Mouse (Mus musculus): ENCODE measurements around the gene Utrn.

Gene Utrn

DNA sequence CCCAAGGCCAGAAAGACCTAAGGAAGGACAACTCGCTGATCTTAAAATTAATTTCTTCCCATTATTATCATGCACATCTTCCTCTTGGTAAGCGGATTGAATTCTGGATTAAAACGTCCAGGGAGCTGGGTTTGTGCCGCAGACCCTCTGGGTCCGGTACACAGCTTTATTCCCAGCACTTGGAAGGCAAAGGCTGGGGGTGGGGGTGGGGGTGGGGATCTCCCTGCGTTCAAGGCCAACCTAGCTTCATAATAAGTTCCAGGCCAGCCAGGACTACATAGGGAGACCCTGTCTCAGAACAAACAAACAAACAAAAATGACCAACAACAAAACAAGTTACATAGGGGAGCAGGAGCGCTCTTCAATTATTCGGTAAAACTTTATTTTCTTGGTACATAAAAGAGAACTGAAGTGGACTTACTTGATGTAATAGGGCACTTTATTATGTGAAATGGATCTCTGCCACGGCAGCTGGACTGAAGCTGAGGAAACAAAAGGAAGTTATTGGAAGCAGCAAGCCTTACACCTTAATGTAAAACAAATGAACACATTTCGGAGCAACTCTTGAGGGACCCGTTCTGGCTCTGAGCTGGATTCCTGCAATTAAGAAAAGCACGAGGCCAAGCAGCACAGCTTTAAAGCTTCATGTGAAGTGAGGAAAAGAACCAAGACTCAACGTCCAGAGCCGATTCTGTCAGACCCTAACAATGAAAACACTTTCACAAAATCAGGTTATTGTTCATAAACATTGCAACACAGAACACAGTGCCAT is 394.1 kb downstream of the Utrn start:
- ATAC-seq (ENCODE audit: insufficient number of reproducible peaks, low FRiP score, low TSS enrichment): no peak

DNA sequence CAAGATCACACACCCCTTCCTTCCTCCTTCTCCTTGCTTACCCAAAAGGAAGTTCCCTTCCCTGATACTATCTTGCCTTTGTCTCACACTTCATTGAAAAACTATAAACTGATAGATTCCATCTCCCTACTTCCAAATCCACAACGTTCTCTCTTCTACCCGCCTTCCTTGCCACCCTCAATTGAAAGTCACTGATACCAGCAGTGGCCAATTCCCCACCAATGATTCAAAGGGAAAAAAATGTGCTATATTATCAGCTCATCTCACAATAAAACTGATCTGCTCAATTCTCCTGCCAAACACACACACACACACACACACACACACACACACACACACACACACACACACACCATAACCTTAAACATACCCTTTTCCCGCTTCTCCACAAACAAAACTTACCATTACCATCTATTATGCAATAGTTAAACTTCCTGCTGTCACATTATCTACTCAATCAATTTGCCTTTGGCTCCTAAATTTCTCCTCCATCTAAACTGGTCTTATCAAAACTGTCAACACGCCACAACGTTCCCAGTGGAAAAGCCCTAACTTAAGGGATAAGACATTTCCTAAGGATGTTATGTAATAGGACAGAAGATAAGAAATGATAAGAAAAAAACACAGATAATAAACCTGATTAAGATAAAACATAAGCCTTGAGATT is 399.6 kb downstream of the Utrn start:
- ATAC-seq (ENCODE audit: insufficient number of reproducible peaks, low FRiP score, low TSS enrichment): no peak

DNA sequence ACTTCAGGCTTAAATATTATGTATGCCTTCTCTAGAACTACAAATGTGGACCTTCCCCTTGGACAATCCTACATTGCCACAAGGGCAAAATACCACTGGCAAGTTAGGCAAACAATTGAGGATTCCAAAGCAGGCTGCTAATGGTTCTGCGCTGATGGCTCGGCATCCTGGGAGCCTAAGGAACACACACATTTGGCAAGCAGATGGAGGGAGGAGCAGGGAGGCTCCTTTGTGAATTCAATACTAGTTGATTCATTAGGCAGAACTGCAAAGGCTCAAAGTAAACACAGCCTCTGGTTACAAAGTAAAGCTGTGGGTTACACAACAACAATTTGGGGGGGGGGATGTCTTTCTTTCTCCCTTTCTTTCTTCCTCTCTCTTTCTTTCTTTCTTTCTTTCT is 401.6 kb downstream of the Utrn start:
- ATAC-seq (ENCODE audit: insufficient number of reproducible peaks, low FRiP score, low TSS enrichment): no peak

DNA sequence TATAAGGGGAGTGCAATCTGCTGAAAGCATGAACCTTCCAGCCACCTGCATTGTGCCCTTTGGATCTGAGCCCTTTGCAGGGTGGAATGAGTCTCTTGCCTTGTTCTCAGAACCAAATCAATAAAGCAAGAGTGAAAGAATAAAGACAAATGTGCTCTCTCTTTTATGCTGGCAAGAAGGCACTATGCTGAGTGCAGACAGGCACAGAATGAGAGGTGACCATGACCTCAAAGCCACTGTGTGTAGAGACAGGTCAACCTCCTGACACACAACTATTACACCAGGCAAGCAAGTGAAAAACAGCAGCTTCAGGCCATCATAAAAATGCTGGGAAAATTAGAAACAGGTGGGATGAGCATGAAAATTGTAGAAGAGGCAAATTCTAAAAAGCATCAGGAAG is 408.2 kb downstream of the Utrn start:
- ATAC-seq (ENCODE audit: insufficient number of reproducible peaks, low FRiP score, low TSS enrichment): no peak

DNA sequence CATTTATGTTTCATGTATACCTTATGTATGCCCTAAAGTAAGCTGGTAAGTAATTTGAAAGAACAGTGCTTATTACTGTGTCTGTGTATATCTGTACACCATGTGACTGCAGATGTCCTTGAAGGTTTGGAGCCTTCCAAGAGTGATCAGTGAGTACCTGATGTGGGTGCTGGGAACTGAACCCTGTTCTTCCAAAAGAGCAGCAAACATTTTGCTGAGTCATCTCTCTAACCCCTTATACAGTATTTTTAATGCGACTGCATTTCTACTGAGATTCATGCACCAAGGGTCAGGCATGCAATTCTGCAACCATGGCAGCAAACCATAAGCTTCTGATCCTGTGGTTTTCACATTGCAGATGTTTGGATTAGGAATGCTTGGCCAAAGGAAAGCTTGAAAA is 412.3 kb downstream of the Utrn start:
- ATAC-seq (ENCODE audit: insufficient number of reproducible peaks, low FRiP score, low TSS enrichment): no peak

DNA sequence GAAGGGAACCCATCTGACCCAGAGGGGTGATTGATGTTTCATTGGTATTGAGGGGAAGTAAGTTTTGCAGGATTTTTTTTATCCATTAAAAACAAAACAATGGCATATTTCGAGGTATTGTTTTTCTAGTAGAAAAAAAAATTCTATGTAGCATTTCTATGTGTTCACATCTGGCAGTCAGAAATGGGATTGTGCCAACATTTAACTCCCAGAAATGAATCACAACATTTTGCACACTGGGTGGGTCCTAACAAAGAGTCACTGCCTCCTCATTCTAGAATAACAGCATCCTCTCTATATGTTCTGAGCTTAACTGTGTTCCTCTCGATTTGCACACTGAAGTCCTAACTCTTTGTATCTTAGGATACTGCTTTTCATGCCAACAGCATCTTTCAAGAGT is 416.5 kb downstream of the Utrn start:
- ATAC-seq (ENCODE audit: insufficient number of reproducible peaks, low FRiP score, low TSS enrichment): no peak

DNA sequence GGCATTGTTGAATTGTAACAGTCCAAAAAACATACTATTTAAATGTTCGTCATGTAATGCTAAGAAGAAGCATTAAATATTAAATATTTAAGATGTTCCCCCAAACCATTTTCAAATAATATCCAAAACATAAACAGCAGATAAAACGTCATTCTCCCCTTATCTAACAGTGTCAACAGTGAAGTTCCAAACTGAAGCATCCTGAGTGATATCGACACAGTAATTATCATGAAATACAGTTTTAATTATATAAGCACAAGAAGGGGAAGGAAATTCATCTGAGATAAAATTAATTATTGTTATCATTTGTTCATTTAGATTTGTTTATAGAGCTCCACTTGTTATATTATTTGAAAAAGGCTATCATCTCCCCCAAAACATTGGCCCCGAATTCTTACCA is 425.0 kb downstream of the Utrn start:
- no peak for ATAC-seq (ENCODE audit: insufficient number of reproducible peaks, low FRiP score, low TSS enrichment)

DNA sequence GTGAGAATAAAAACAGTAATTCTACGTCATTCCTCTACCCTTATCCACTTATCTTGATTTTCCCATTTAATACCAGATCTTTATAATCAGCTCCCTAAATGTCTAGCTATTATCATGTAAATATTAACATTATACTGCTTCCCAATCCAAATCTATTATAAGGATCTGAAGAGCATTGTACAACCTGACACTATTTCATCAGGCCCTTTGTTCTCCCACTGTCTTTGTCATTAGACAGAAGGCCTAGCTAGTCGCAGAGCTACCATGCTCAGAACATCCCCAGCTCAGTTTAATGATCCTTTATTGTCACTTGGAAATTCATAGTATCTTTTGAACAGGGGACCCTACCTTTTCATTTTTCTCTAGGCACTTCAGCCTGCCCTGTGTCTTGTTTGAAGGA is 436.0 kb downstream of the Utrn start:
- no peak for ATAC-seq (ENCODE audit: insufficient number of reproducible peaks, low FRiP score, low TSS enrichment)

DNA sequence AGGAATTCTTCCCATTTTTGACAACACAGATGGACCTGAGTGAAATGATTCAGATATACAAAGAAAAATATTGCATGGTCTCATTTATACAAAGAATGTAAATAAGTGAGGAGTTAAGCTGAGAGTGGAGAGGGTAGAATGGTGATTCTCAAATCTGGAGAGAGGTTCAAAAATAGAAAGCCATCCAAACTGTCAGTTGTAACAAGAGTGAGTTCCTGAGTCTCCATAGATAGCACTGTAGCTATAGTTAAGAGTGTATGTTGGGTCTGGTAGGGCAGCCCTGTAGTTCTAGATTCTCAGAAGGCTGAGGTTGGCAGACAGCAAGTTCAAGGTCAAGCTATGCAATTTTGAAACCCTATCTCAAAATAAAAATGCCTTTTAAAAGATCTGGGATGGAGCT is 438.8 kb downstream of the Utrn start:
- ATAC-seq (ENCODE audit: insufficient number of reproducible peaks, low FRiP score, low TSS enrichment): no peak

DNA sequence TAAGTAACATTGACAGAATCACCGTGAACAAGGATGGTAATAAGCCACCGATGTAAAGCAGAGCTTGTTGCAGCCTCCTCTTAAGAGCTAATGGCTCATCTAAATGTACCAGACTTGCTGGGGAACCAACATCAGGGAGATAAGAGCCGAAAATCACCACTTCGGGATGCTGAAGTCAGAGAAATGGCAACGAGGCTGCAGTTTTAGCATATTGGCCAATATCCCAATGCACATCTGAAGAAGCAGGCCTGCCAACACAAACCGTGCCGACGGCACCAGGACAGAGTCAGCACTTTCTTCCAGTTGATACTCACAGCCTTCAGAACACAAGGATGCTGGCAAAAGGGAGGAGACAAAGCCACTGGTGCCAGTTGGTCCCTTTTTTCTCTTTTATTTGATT is 442.3 kb downstream of the Utrn start:
- no peak for ATAC-seq (ENCODE audit: insufficient number of reproducible peaks, low FRiP score, low TSS enrichment)

DNA sequence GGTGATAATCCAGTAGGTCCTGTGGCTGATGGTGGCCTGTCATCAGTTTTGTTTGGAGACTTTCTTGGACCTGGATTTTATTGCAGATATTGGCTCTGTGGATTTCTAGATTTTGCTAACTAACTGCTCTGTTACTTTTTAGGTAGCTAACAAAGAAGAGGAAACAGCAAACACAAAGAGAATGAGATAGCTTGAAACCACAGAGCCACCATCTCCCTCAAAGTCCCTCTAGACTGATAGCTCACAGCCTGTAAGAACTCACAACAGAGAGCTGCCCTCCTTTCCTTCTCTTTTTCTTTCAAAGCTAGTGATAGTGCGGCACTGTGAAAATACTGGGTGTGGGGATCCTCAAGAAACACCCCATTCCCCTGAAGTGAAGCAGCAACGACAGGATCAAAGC is 444.2 kb downstream of the Utrn start:
- ATAC-seq (ENCODE audit: insufficient number of reproducible peaks, low FRiP score, low TSS enrichment): no peak

DNA sequence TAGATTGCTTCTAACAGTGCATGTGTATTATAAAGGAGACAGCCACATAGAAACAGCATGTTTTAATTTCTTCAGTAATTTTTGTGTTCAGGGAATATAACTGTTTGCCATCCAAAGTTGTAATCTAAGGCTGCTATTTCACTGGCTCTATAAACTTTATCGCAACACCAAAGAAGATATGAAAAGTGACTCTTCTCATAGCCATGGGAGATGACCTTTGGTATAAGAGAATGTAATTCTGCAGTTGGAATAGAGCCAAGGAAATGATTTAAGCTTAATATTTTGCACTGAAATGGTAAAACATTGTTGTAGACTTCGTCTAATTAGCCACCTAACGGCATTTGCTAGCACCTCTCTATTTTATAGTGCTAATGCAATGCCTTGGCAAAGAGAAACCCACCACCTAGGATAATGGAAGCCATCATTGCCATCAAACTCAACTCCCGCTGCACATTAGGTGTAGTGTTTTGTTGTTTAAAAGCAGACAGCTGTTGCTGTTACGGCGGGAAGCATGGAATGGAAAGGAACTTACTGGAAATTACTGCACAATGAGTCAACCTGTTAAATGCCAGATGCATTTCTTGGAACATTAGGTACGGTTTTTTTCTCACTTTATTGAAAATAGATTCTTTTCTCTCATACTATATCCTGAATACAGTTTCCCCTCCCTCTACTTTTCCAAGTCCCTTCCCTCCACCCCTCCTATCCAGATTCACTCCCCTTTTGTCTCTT is 445.0 kb downstream of the Utrn start:
- ATAC-seq (ENCODE audit: insufficient number of reproducible peaks, low FRiP score, low TSS enrichment): no peak

DNA sequence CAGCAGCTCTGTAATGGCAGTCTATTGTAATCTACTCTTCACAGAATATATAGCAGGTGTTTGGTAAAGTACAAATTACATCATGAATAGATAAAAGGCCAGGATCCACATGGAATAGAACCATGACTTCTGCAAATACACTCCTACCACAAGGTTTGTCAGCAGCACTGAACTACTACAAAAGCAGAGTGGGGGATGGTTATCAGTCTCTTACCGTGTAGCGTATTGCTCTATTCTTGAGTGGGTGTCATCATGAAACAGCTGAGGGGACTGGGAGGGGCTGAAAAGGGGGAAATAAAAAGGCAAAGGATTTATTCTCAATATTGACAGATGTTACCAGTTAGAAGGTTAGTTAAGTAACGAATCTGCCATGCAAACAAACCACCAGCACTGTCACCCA is 454.2 kb downstream of the Utrn start:
- no peak for ATAC-seq (ENCODE audit: insufficient number of reproducible peaks, low FRiP score, low TSS enrichment)

DNA sequence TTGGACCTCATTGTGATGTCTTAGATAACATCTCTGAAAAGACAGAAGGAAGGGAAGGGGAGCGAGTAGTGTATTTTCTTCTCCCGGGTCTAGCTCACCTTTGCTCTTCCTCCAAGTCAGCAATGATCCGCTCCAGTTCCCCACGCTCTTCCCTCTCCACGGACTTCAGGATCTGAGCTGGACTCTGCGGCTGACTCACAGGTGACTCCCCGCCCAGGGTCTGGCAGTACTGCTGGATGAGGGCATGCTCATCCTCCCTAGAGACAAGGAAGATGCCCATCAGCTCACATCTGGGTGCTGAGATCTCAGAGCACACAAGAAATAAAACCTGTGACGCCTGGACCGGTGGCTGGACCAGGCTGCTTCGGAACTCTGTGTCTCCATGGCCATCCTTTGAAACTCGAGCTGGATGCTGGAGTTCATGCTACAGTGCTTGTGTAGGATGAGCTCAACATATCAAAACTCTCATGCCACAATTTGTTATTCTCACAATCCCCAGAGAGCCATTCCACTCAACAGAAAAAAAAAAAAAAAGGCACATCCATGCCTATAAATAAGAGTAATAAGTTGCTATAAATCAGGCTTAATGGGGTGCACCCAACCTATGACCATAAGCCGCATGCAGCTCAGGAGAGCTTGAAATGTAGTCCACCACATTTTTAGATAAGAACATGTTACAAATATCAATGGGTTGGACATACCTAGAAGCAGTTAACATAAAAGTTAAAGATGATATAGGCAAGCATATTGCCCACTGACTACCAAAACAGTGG is 462.6 kb downstream of the Utrn start:
- ATAC-seq (ENCODE audit: insufficient number of reproducible peaks, low FRiP score, low TSS enrichment): no peak

DNA sequence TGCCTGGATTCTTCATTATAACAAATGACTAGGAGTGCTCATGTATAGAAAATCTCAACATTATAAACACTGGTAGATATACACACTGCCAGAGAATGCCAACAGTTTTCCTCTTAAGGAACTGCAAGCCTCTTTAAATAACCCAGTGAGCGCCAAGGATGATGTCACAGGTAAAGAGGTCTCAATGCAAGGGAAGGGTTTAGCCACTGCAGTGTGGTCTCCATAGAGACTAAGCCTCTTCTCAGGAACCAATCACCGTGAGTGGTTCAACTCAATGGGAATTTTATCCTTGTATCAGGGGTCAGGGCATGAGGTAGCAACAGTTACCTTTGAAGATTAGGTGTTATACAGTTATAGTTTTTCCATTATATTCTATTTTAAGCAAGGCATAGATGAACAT is 469.7 kb downstream of the Utrn start:
- ATAC-seq (ENCODE audit: insufficient number of reproducible peaks, low FRiP score, low TSS enrichment): no peak

DNA sequence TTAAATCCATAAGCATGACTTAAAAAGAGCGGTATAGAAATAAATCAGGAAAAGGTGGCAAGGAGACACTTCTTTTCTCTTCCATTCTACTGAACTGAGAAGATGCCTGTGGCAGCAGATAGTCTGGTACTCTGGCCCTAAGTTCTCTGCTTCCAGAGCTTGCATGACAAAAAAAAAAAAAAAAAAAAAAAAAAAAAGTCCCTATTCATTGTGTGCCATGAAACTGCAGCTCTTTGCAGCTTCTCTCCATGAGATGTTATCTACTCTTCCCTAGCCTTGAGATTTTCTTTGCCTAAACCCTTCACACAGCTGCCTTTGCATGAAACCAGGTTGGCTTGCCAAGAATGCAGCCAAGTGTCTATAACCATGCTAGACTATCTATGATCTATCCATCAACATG is 489.0 kb downstream of the Utrn start:
- no peak for ATAC-seq (ENCODE audit: insufficient number of reproducible peaks, low FRiP score, low TSS enrichment)

DNA sequence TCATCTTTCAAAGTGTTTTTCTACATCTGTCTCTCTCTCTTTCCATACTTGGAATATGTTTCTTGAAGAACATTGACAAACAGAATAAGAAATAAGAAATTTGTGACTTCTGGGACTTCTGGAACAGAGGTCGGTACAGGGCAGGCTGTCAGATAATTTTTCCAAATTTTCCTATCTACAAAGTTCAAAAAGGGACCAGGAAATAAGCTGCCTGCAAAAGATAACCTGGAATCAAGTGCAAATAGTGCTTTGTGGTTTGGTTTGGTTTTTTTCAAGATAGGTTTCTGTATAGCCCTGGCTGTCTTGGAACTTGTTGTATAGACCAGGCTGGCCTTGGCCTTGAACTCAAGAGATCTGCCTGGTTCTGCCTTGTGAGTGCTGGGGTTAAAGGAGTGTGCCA is 490.0 kb downstream of the Utrn start:
- no peak for ATAC-seq (ENCODE audit: insufficient number of reproducible peaks, low FRiP score, low TSS enrichment)

DNA sequence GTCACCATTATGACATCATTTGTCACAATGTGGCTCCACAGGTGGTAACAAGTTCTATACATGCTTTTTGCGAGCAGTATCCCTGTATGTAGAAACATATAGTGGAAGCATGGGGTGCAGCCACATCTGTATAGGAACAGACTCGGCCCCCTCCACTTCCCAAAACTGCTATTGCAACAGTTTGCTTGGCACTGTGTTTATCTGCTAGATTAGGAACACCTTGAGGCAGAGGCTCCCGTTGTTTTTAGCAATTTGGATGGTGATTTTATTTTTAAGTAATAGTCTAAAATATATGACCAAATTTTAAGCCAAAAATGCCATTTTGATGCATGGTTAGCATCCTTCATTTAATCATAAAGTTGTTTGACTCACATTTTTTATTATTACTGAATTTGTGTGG is 491.4 kb downstream of the Utrn start:
- no peak for ATAC-seq (ENCODE audit: insufficient number of reproducible peaks, low FRiP score, low TSS enrichment)

DNA sequence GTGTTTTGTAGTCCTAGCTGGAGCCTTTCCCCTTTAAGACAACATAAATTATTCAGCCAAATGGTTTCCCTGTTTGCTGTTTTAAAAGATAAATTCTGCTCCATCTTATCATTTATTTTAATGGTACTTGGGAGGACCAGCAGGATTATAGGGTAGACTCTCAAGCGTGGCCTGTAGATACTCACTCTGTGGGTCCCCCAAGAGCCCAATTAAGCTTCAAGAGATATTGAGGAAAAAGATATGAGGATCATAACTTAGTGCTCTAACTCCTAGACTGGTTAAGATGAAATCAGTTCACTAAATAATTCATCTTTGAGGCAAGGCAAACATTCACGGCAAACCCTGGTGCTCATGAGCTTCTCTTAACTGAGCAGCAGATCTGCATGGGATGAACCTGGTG is 493.1 kb downstream of the Utrn start:
- ATAC-seq (ENCODE audit: insufficient number of reproducible peaks, low FRiP score, low TSS enrichment): no peak

DNA sequence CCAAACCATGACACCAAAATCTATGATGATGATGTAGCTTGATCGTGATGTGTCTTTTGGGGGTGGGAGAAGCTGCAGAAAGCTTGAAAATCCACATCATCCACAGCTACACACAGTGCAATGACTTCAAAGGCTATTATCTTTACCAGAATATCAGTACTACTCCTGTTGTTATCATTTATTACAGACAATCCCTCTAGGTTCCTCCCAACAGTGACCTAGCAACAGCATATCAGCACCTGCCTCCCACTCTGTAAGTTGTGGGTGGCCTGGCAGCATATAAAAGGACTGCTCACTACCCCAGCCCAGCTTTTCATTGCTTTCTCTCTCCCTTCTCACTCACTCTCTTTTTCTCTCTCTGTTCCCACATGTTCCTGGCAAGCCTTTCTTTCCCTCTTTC is 494.4 kb downstream of the Utrn start:
- no peak for ATAC-seq (ENCODE audit: insufficient number of reproducible peaks, low FRiP score, low TSS enrichment)

DNA sequence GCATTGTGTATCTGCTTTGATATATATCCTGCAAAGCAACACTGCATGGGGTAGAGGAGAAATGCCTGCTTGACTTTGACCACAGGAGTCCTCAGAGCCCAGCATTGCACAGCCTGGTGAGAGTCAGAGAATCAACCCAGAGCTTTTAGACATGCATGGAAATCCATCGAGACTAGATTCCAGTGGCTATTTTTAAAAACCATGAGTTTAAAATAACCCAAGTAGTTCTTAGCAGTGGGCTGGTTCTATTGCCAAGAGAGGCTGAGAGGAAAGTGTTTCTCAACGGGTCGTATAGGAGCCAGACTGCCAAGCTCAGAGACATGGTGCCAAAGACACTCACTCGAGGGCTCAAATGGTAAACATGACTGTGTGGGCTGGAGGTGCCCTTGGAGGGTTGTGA is 514.6 kb downstream of the Utrn start:
- no peak for ATAC-seq (ENCODE audit: insufficient number of reproducible peaks, low FRiP score, low TSS enrichment)

Data from cerebellum, adult (tissue).